Mouse (Mus musculus) liver, embryonic 14.5 days (tissue): Measurements from ENCODE around the gene Slc22a13. TPM values are rescaled to one million over a fixed set of nuclear protein-coding genes. Genes with fewer than 3 reads are reported as not detected.

ENCODE experiments used
- ATAC-seq: fragments of 200-750 bp; cut with Nextera tagmentation; 2 replicates; pipeline ENCODE4 v1.8.0; 2017; ENCODE audit warnings: moderate number of reproducible peaks, mild to moderate bottlenecking, moderate library complexity; ENCODE audit not compliant: insufficient read depth
- DNase-seq, 3 experiments: peaks; one replicate each; pipeline ENCODE4 v3.0.0-alpha.2; 2012 to 2013; ENCODE audit warnings: low read depth in 3 of 3, low spot score in 3 of 3
- H3K27ac ChIP-seq: fragments of 300-500 bp; sonication (generic); 2 replicates; pipeline ENCODE4 v1.5.1; 2014; ENCODE audit warnings: moderate library complexity, mild to moderate bottlenecking, control low read depth, inconsistent platforms
- H3K27me3 ChIP-seq: fragments of 300-500 bp; sonication (generic); 2 replicates; pipeline ENCODE4 v1.6.1; 2014; ENCODE audit warnings: mild to moderate bottlenecking, low read length, moderate library complexity; ENCODE audit not compliant: control insufficient read depth, insufficient read depth
- H3K36me3 ChIP-seq: fragments of 300-500 bp; sonication (generic); replicated peaks from 2 replicates; pipeline ENCODE4 v1.6.1; 2014; ENCODE audit warnings: low read depth; ENCODE audit not compliant: control insufficient read depth, insufficient read depth
- H3K4me1 ChIP-seq, 2 experiments: fragments of 200-500 bp in 1 of 2; fragments of 300-500 bp in 1 of 2; sonication (generic) in 1 of 2; replicated peaks; 2 replicates each; pipeline ENCODE4 v1.6.1; 2012 to 2014; ENCODE audit warnings: antibody characterized with exemption in 1 of 2, inconsistent platforms in 1 of 2, low read length in 1 of 2; ENCODE audit not compliant: control insufficient read depth in 2 of 2, insufficient read depth in 2 of 2
- H3K4me2 ChIP-seq: fragments of 300-500 bp; sonication (generic); 2 replicates; pipeline ENCODE4 v1.6.1; 2014; ENCODE audit warnings: low read depth, mild to moderate bottlenecking, control low read depth, moderate library complexity
- H3K4me3 ChIP-seq, 2 experiments: fragments of 200-500 bp in 1 of 2; fragments of 300-500 bp in 1 of 2; sonication (generic) in 1 of 2; 2 replicates each; pipeline ENCODE4 v1.5.1; 2012 to 2014; ENCODE audit warnings: low read depth in 2 of 2, low read length in 2 of 2, mild to moderate bottlenecking in 2 of 2, control low read depth in 1 of 2, inconsistent platforms in 1 of 2, moderate library complexity in 1 of 2; ENCODE audit not compliant: insufficient read depth in 1 of 2
- H3K9ac ChIP-seq: fragments of 300-500 bp; sonication (generic); replicated peaks from 2 replicates; pipeline ENCODE4 v1.6.1; 2014; ENCODE audit warnings: mild to moderate bottlenecking, control low read depth, moderate library complexity
- H3K9me3 ChIP-seq: fragments of 300-500 bp; sonication (generic); 2 replicates; pipeline ENCODE4 v1.6.1; 2016; ENCODE audit warnings: low read length, mixed read lengths; ENCODE audit not compliant: control insufficient read depth
- CTCF ChIP-seq: IDR thresholded peaks from 2 replicates; pipeline ENCODE4 v1.5.1; 2016; ENCODE audit warnings: antibody characterized with exemption, low read depth, control low read depth
- EP300 ChIP-seq: IDR thresholded peaks from 2 replicates; pipeline ENCODE4 v1.6.1; 2016; ENCODE audit warnings: antibody characterized with exemption, low read depth
- WGBS: fragments of 180-500 bp; shearing (Covaris S2); extraction: QIAGEN DNeasy Blood & Tissue Kit; methylation state at CpG from one replicate; pipeline ENCODE4 v1.1.7; 2014; ENCODE audit not compliant: insufficient replicate concordance; 5-methylcytosine and 5-hydroxymethylcytosine counted together
- polyA plus RNA-seq, 2 experiments: library from polyadenylated mRNA; depleted of rRNA in 1 of 2; stranded (reverse) in 1 of 2; unstranded in 1 of 2; fragments of >200 nt; fragmentation: Nextera tagmentation in 1 of 2; extraction: Ambion mirVana in 1 of 2; gene quantifications; 2 replicates each; pipeline versions ENCODE4 v1.2.1 to v1.2.3; 2012 to 2014

Slc22a13 gene
- polyA plus RNA-seq, 2 experiments: 0.02 TPM; not detected in 1

- Histone ChIP-seq H3K9me3 (no peaks in the 10 kb centered on the region), H3K27me3 (peaks cover 7% of the 10 kb centered on the region), H3K36me3 (no peaks in the 10 kb centered on the region), H3K4me1 (no peaks in the 10 kb centered on the region), H3K4me3 (no peak overlapping the region), H3K9ac (no peak overlapping the region), H3K27ac (no peak overlapping the region), H3K4me2 (no peak overlapping the region)
- ATAC-seq (no peak), DNase-seq (no peak)
- WGBS: 61% methylated on average over 2 of the region's 2 CpGs
- TF ChIP-seq CTCF: no peak
These were observed 57.1 kb downstream of the Slc22a13 start for GRCm38 (mm10) chr9:119151751-119152150.

- no peaks in the 10 kb centered on the region for H3K4me1 ChIP-seq
- no peak overlapping the region for H3K4me2 ChIP-seq
- H3K9ac ChIP-seq: no peak overlapping the region
- ATAC-seq (no peak), DNase-seq (no peak)
- no peaks in the 10 kb centered on the region for H3K36me3 ChIP-seq
- H3K9me3 ChIP-seq: no peaks in the 10 kb centered on the region
- WGBS: 15% methylated on average over 5 of the region's 5 CpGs
- TF ChIP-seq CTCF (no peak), EP300 (no peak)
- H3K27me3 ChIP-seq: no peaks in the 10 kb centered on the region
- H3K4me3 ChIP-seq: no peak overlapping the region
- H3K27ac ChIP-seq: no peak overlapping the region
These were observed 59.3 kb downstream of the Slc22a13 start for GRCm38 (mm10) chr9:119149601-119150000.

- Histone ChIP-seq H3K27me3 (no peaks in the 10 kb centered on the region), H3K9ac (no peak overlapping the region), H3K4me3 (no peak overlapping the region), H3K27ac (no peak overlapping the region), H3K4me1 (no peaks in the 10 kb centered on the region), H3K36me3 (no peaks in the 10 kb centered on the region), H3K4me2 (no peak overlapping the region), H3K9me3 (no peaks in the 10 kb centered on the region)
- DNase-seq (no peak), ATAC-seq (no peak)
- WGBS: 58% methylated on average over 13 of the region's 13 CpGs
- TF ChIP-seq EP300 (no peak), CTCF (no peak)
These were observed 62.7 kb downstream of the Slc22a13 start for GRCm38 (mm10) chr9:119146098-119146770.

- Histone ChIP-seq H3K4me3 (no peak overlapping the region), H3K4me1 (no peaks in the 10 kb centered on the region), H3K4me2 (no peak overlapping the region), H3K9ac (no peak overlapping the region), H3K27me3 (no peaks in the 10 kb centered on the region), H3K36me3 (no peaks in the 10 kb centered on the region), H3K9me3 (no peaks in the 10 kb centered on the region), H3K27ac (no peak overlapping the region)
- no peak for TF ChIP-seq EP300
- TF ChIP-seq CTCF: no peak
- DNase-seq (no peak), ATAC-seq (no peak)
- WGBS: 61% methylated on average over 6 of the region's 6 CpGs
These were observed 63.3 kb downstream of the Slc22a13 start for GRCm38 (mm10) chr9:119145638-119146037.

- Histone ChIP-seq H3K4me1 (no peaks in the 10 kb centered on the region), H3K36me3 (no peaks in the 10 kb centered on the region), H3K9ac (no peak overlapping the region), H3K9me3 (no peaks in the 10 kb centered on the region), H3K27me3 (no peaks in the 10 kb centered on the region), H3K4me3 (no peak overlapping the region), H3K4me2 (no peak overlapping the region), H3K27ac (no peak overlapping the region)
- DNase-seq: no peak
- WGBS: 53% methylated on average over 10 of the region's 10 CpGs
- no peak for ATAC-seq
- no peak for TF ChIP-seq EP300
- no peak for TF ChIP-seq CTCF
These were observed 63.8 kb downstream of the Slc22a13 start for GRCm38 (mm10) chr9:119145137-119145536.
